Mouse (Mus musculus) liver, embryonic 14.5 days (tissue): ENCODE results near the gene Fam81a.

Experiments used
- CTCF ChIP-seq: IDR thresholded peaks from 2 replicates; pipeline ENCODE4 v1.5.1; 2016; ENCODE audit warnings: antibody characterized with exemption, low read depth, control low read depth
- EP300 ChIP-seq: IDR thresholded peaks from 2 replicates; pipeline ENCODE4 v1.6.1; 2016; ENCODE audit warnings: antibody characterized with exemption, low read depth

GRCm38 (mm10) chr9:70090541-70090940, 51.8 kb downstream of the Fam81a start:
- TF ChIP-seq CTCF (no peak), EP300 (no peak)
